Mouse (Mus musculus): ENCODE data around the gene Ms4a4b. TPM values are rescaled to one million over a fixed set of nuclear protein-coding genes. Genes with fewer than 3 reads are reported as not detected.

The Ms4a4b gene
- polyA plus RNA-seq, 1 experiment from 2014 or later: not detected

DNA sequence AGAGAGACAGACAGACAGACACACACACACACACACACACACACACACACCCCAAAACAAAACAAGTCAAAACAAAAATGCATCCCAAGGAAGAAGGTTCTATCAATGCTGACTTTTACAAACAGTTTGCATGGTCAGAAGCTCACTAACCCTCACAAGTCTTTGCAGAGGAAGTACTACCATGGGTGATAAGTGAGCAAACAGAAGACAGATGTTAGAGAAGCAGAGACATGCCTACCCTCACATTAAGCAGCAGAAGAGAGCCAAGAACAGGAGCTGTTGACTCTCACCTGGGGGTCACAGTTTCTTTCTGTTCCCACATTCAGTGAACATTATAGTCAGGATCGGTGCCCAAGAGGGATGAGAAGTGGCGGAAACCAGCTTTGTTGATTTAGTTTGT lies 36.4 kb downstream of the Ms4a4b start:
- Histone ChIP-seq H3K9ac (ENCODE audit: low read length) (no peak overlapping the region), H3K27me3 (replicated peaks; ENCODE audit: control insufficient read depth, insufficient read depth, low read length) (no peaks in the 10 kb centered on the region), H3K4me1 (ENCODE audit: control insufficient read depth, insufficient read depth, low read length) (no peaks in the 10 kb centered on the region), H3K4me3 (ENCODE audit: low read depth, low read length) (no peak overlapping the region), H3K9me3 (replicated peaks; ENCODE audit: control insufficient read depth, low read length) (no peaks in the 10 kb centered on the region), H3K27ac (ENCODE audit: low read depth, low read length) (no peak overlapping the region), H3K36me3 (ENCODE audit: control insufficient read depth, insufficient read depth, low read length) (no peaks in the 10 kb centered on the region), H3K4me2 (ENCODE audit: low read length) (no peak overlapping the region)
- no peak for DNase-seq (ENCODE audit: low spot score)
- 81% methylated on average over 2 of the region's 2 CpGs for WGBS
- ATAC-seq: no peak

DNA sequence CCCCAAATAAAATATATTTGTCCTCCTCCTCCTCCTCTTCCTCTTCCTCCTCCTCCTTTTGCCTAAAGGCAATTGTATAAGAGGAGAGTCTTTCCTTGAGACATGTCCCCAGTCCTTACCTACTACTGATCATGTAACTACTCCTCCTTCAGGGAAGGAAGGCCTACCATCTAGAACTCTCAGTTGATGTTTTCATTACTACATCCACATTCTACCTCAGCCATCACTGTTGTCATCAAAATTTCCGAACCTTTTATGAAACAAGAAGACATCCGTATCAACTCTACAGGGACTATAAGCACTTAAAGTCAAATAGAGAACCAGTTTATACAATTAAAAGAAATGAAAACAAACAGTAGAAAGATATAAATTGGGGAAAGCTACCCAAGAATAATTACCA lies 39.3 kb downstream of the Ms4a4b start:
- Histone ChIP-seq H3K4me1 (ENCODE audit: control insufficient read depth, insufficient read depth, low read length) (no peaks in the 10 kb centered on the region), H3K27me3 (replicated peaks; ENCODE audit: control insufficient read depth, insufficient read depth, low read length) (no peaks in the 10 kb centered on the region), H3K9ac (ENCODE audit: low read length) (no peak overlapping the region), H3K9me3 (replicated peaks; ENCODE audit: control insufficient read depth, low read length) (no peaks in the 10 kb centered on the region), H3K4me3 (ENCODE audit: low read depth, low read length) (no peak overlapping the region), H3K27ac (ENCODE audit: low read depth, low read length) (no peak overlapping the region), H3K36me3 (ENCODE audit: control insufficient read depth, insufficient read depth, low read length) (no peaks in the 10 kb centered on the region), H3K4me2 (ENCODE audit: low read length) (no peak overlapping the region)
- 91% methylated on average over 2 of the region's 2 CpGs for WGBS
- DNase-seq (ENCODE audit: low spot score) (no peak), ATAC-seq (no peak)

DNA sequence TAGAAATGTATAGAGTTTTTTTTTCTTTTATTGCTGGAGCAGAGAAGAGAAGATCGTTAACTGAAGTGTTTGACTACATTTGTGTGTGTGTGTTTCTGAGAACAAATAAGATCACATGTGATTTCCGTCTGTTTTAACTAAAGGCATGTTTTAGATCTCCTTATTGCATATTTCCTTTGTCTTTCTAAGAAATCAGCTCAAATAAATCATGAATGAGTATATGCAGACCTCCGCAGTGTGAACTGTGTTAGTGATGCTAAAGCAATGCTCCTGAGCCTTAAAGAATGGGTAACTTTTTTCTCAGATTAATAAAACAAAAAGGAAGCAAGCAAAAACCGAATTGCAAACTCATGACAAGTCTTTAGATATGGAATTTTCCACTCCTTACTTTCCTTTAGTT lies 40.6 kb downstream of the Ms4a4b start:
- 73% methylated on average over 4 of the region's 4 CpGs for WGBS
- H3K4me2 ChIP-seq (ENCODE audit: low read length): no peak overlapping the region

GRCm38 (mm10) chr19:11484388-11484787 lies 41.0 kb downstream of the Ms4a4b start:
- H3K36me3 ChIP-seq (ENCODE audit: control insufficient read depth, insufficient read depth, low read length): no peaks in the 10 kb centered on the region
- no peaks in the 10 kb centered on the region for H3K27me3 ChIP-seq (replicated peaks; ENCODE audit: control insufficient read depth, insufficient read depth, low read length)
- H3K4me3 ChIP-seq (ENCODE audit: low read depth, low read length): no peak overlapping the region
- DNase-seq (ENCODE audit: low spot score): no peak
- 83% methylated on average over 3 of the region's 3 CpGs for WGBS
- H3K9ac ChIP-seq (ENCODE audit: low read length): no peak overlapping the region
- H3K4me2 ChIP-seq (ENCODE audit: low read length): no peak overlapping the region
- no peak overlapping the region for H3K27ac ChIP-seq (ENCODE audit: low read depth, low read length)
- ATAC-seq: no peak
- H3K4me1 ChIP-seq (ENCODE audit: control insufficient read depth, insufficient read depth, low read length): no peaks in the 10 kb centered on the region
- H3K9me3 ChIP-seq (replicated peaks; ENCODE audit: control insufficient read depth, low read length): no peaks in the 10 kb centered on the region

More for the DNA sequence above, 40.6 kb downstream of the Ms4a4b start:
- Histone ChIP-seq H3K9ac (ENCODE audit: low read length) (no peak overlapping the region), H3K4me1 (ENCODE audit: control insufficient read depth, insufficient read depth, low read length) (no peaks in the 10 kb centered on the region), H3K27ac (ENCODE audit: low read depth, low read length) (no peak overlapping the region), H3K4me3 (ENCODE audit: low read depth, low read length) (no peak overlapping the region), H3K36me3 (ENCODE audit: control insufficient read depth, insufficient read depth, low read length) (no peaks in the 10 kb centered on the region), H3K27me3 (replicated peaks; ENCODE audit: control insufficient read depth, insufficient read depth, low read length) (no peaks in the 10 kb centered on the region), H3K9me3 (replicated peaks; ENCODE audit: control insufficient read depth, low read length) (no peaks in the 10 kb centered on the region)
- no peak for DNase-seq (ENCODE audit: low spot score)
- no peak for ATAC-seq

DNA sequence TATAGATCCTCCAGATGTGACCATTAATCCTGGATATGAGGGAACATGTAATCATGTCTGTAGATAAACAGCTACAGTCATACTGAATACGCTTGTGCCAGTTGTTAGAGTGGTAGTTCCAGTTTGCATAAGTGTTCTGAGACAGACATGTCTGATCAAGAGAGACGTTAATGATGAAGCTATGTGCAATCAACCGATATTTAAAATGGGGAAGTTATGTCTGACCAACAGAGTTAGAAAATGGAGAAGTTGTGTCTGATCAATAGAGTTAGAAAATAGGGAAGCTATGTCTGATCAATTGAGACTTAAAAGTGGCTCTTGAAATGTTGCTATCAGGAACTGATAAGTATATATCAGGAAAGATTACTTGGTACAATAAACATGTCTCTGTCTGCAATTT lies 41.9 kb downstream of the Ms4a4b start:
- 92% methylated on average over 3 of the region's 3 CpGs for WGBS
- no peaks in the 10 kb centered on the region for H3K27me3 ChIP-seq (replicated peaks; ENCODE audit: control insufficient read depth, insufficient read depth, low read length)
- DNase-seq (ENCODE audit: low spot score) (no peak), ATAC-seq (no peak)
- H3K4me2 ChIP-seq (ENCODE audit: low read length): no peak overlapping the region
- H3K9ac ChIP-seq (ENCODE audit: low read length): no peak overlapping the region
- no peak overlapping the region for H3K4me3 ChIP-seq (ENCODE audit: low read depth, low read length)
- no peaks in the 10 kb centered on the region for H3K36me3 ChIP-seq (ENCODE audit: control insufficient read depth, insufficient read depth, low read length)
- H3K27ac ChIP-seq (ENCODE audit: low read depth, low read length): no peak overlapping the region
- H3K9me3 ChIP-seq (replicated peaks; ENCODE audit: control insufficient read depth, low read length): no peaks in the 10 kb centered on the region
- H3K4me1 ChIP-seq (ENCODE audit: control insufficient read depth, insufficient read depth, low read length): no peaks in the 10 kb centered on the region

- H3K4me2 ChIP-seq (ENCODE audit: low read length): no peak within 1 kb of the TSS
- no peak within 1 kb of the TSS for H3K9ac ChIP-seq (ENCODE audit: low read length)
- 87% methylated on average over 2 of the region's 2 CpGs for WGBS
- no peaks in the 10 kb centered on the region for H3K9me3 ChIP-seq (replicated peaks; ENCODE audit: control insufficient read depth, low read length)
- DNase-seq (ENCODE audit: low spot score) (no peak), ATAC-seq (no peak)
- H3K4me3 ChIP-seq (ENCODE audit: low read depth, low read length): no peak within 1 kb of the TSS
- no peak within 1 kb of the TSS for H3K27ac ChIP-seq (ENCODE audit: low read depth, low read length)
- no peaks in the 10 kb centered on the region for H3K27me3 ChIP-seq (replicated peaks; ENCODE audit: control insufficient read depth, insufficient read depth, low read length)
- H3K4me1 ChIP-seq (ENCODE audit: control insufficient read depth, insufficient read depth, low read length): no peaks in the 10 kb centered on the region
- H3K36me3 ChIP-seq (ENCODE audit: control insufficient read depth, insufficient read depth, low read length): no peaks in the 10 kb centered on the region
Measured at GRCm38 (mm10) chr19:11485746-11486145, 42.4 kb downstream of the Ms4a4b start, which contains the start of gene Gm8369. Gene Gm8369 (plus strand): TSS chr19:11485938.

GRCm38 (mm10) chr19:11486599-11486998 lies 43.2 kb downstream of the Ms4a4b start:
- no peak overlapping the region for H3K27ac ChIP-seq (ENCODE audit: low read depth, low read length)
- ATAC-seq (no peak), DNase-seq (ENCODE audit: low spot score) (no peak)
- no peaks in the 10 kb centered on the region for H3K4me1 ChIP-seq (ENCODE audit: control insufficient read depth, insufficient read depth, low read length)
- H3K36me3 ChIP-seq (ENCODE audit: control insufficient read depth, insufficient read depth, low read length): no peaks in the 10 kb centered on the region
- 86% methylated on average over 1 of the region's 1 CpGs for WGBS
- no peak overlapping the region for H3K4me2 ChIP-seq (ENCODE audit: low read length)
- H3K4me3 ChIP-seq (ENCODE audit: low read depth, low read length): no peak overlapping the region
- no peaks in the 10 kb centered on the region for H3K27me3 ChIP-seq (replicated peaks; ENCODE audit: control insufficient read depth, insufficient read depth, low read length)
- H3K9ac ChIP-seq (ENCODE audit: low read length): no peak overlapping the region
- H3K9me3 ChIP-seq (replicated peaks; ENCODE audit: control insufficient read depth, low read length): no peaks in the 10 kb centered on the region

GRCm38 (mm10) chr19:11491406-11492189 lies 48.2 kb downstream of the Ms4a4b start:
- no peaks in the 10 kb centered on the region for H3K4me1 ChIP-seq (ENCODE audit: control insufficient read depth, insufficient read depth, low read length)
- H3K36me3 ChIP-seq (ENCODE audit: control insufficient read depth, insufficient read depth, low read length): no peaks in the 10 kb centered on the region
- no peaks in the 10 kb centered on the region for H3K27me3 ChIP-seq (replicated peaks; ENCODE audit: control insufficient read depth, insufficient read depth, low read length)
- H3K4me2 ChIP-seq (ENCODE audit: low read length): no peak overlapping the region
- no peak for DNase-seq (ENCODE audit: low spot score)
- H3K4me3 ChIP-seq (ENCODE audit: low read depth, low read length): no peak overlapping the region
- 70% methylated on average over 4 of the region's 4 CpGs for WGBS
- H3K9ac ChIP-seq (ENCODE audit: low read length): no peak overlapping the region
- no peak overlapping the region for H3K27ac ChIP-seq (ENCODE audit: low read depth, low read length)
- no peaks in the 10 kb centered on the region for H3K9me3 ChIP-seq (replicated peaks; ENCODE audit: control insufficient read depth, low read length)
- no peak for ATAC-seq

GRCm38 (mm10) chr19:11492671-11493070 lies 49.3 kb downstream of the Ms4a4b start:
- Histone ChIP-seq H3K9ac (ENCODE audit: low read length) (no peak overlapping the region), H3K27ac (ENCODE audit: low read depth, low read length) (no peak overlapping the region), H3K9me3 (replicated peaks; ENCODE audit: control insufficient read depth, low read length) (no peaks in the 10 kb centered on the region), H3K4me3 (ENCODE audit: low read depth, low read length) (no peak overlapping the region), H3K36me3 (ENCODE audit: control insufficient read depth, insufficient read depth, low read length) (no peaks in the 10 kb centered on the region), H3K4me2 (ENCODE audit: low read length) (no peak overlapping the region), H3K27me3 (replicated peaks; ENCODE audit: control insufficient read depth, insufficient read depth, low read length) (no peaks in the 10 kb centered on the region), H3K4me1 (ENCODE audit: control insufficient read depth, insufficient read depth, low read length) (no peaks in the 10 kb centered on the region)
- ATAC-seq (no peak), DNase-seq (ENCODE audit: low spot score) (no peak)
- WGBS: 78% methylated on average over 1 of the region's 1 CpGs
